Mouse (Mus musculus): ENCODE data around the gene Lime1.

DNA sequence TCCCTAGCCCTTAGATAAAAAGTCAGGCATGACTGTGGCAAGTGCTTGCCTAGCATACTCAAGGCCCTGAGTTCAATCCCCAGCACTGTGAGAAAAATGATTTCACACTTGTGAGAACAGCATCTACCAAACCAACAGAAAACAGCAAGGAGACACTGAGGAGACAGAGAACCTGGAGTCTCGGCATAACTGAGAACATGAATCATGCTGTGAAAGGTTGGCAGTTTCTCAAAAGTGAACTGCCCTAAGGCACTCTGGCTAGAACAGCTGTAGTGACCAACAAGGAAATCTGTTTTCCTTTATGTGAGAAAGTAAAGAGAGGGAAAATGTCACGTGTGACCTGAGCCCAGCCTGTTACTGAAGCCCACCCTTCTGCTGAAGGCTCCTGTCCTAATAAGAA is 33.3 kb downstream of the Lime1 start:
- TF ChIP-seq POLR2A (IDR thresholded peaks at IDR 0.05; ENCODE audit: borderline replicate concordance, control insufficient read depth, low read depth, low read length) = no peak
- TF ChIP-seq CTCF (IDR thresholded peaks at IDR 0.05; ENCODE audit: control insufficient read depth, insufficient read depth, low read length) = no peak
